Mouse (Mus musculus) stomach, postnatal 0 days (tissue): ENCODE measurements at regions not wholly inside any gene's neighbourhood (a gene's known extent, or its start where the extent isn't known, plus 50 kb on each side); places are given as distances from the start of the nearest gene placed in this dataset.

Experiments used
- ATAC-seq: fragments of 200-750 bp; cut with Nextera tagmentation; 2 replicates; pipeline ENCODE4 v1.8.0; 2017; ENCODE audit not compliant: low FRiP score, low TSS enrichment
- DNase-seq: peaks from one replicate; pipeline ENCODE4 v3.0.0-alpha.2; 2016; ENCODE audit warnings: low spot score
- H3K27ac ChIP-seq: fragments of 300-500 bp; sonication (generic); replicated peaks from 2 replicates; pipeline ENCODE4 v1.5.1; 2014; ENCODE audit warnings: mild to moderate bottlenecking, control low read depth
- H3K27me3 ChIP-seq: fragments of 300-500 bp; sonication (generic); 2 replicates; pipeline ENCODE4 v1.6.1; 2014; ENCODE audit warnings: low read length; ENCODE audit not compliant: control insufficient read depth, insufficient read depth
- H3K36me3 ChIP-seq: fragments of 300-500 bp; sonication (generic); 2 replicates; pipeline ENCODE4 v1.6.1; 2014; ENCODE audit warnings: low read length, mixed read lengths; ENCODE audit not compliant: control insufficient read depth, insufficient read depth
- H3K4me1 ChIP-seq: fragments of 300-500 bp; sonication (generic); replicated peaks from 2 replicates; pipeline ENCODE4 v1.6.1; 2014; ENCODE audit warnings: antibody characterized with exemption; ENCODE audit not compliant: control insufficient read depth, insufficient read depth
- H3K4me2 ChIP-seq: fragments of 300-500 bp; sonication (generic); replicated peaks from 2 replicates; pipeline ENCODE4 v1.6.1; 2014; ENCODE audit warnings: low read depth, mild to moderate bottlenecking, control low read depth, moderate library complexity
- H3K4me3 ChIP-seq: fragments of 300-500 bp; sonication (generic); 2 replicates; pipeline ENCODE4 v1.5.1; 2014; ENCODE audit warnings: low read depth, low read length, control low read depth
- H3K9ac ChIP-seq: fragments of 300-500 bp; sonication (generic); 2 replicates; pipeline ENCODE4 v1.6.1; 2014; ENCODE audit warnings: mild to moderate bottlenecking, low read length, control low read depth, mixed read lengths
- H3K9me3 ChIP-seq: fragments of 300-500 bp; sonication (generic); 2 replicates; pipeline ENCODE4 v1.6.1; 2016; ENCODE audit warnings: low read length; ENCODE audit not compliant: control insufficient read depth
- CTCF ChIP-seq: IDR thresholded peaks from 2 replicates; pipeline ENCODE4 v1.5.1; 2016; ENCODE audit warnings: antibody characterized with exemption, low read depth, mild to moderate bottlenecking, moderate library complexity
- EP300 ChIP-seq: optimal IDR thresholded peaks from 2 replicates; pipeline ENCODE3; 2016; ENCODE audit warnings: antibody characterized with exemption
- WGBS: fragments of 180-500 bp; shearing (Covaris S2); extraction: QIAGEN DNeasy Blood & Tissue Kit; methylation state at CpG from one replicate; pipeline ENCODE4 v1.1.7; 2014; 5-methylcytosine and 5-hydroxymethylcytosine counted together

GRCm38 (mm10) chr12:77168367-77168766 lies 69.6 kb upstream of the Fut8 start:
- no peak overlapping the region for H3K9ac ChIP-seq
- WGBS: 61% methylated on average over 1 of the region's 1 CpGs
- DNase-seq (no peak), ATAC-seq (no peak)
- no peak overlapping the region for H3K4me3 ChIP-seq
- no peaks in the 10 kb centered on the region for H3K4me1 ChIP-seq
- H3K27me3 ChIP-seq: no peaks in the 10 kb centered on the region
- H3K4me2 ChIP-seq: no peak overlapping the region
- no peaks in the 10 kb centered on the region for H3K9me3 ChIP-seq
- no peaks in the 10 kb centered on the region for H3K36me3 ChIP-seq
- no peak overlapping the region for H3K27ac ChIP-seq
- TF ChIP-seq CTCF (no peak), EP300 (no peak)

- Histone ChIP-seq H3K36me3 (no peaks in the 10 kb centered on the region), H3K27me3 (no peaks in the 10 kb centered on the region)
Measured at GRCm38 (mm10) chr12:77156698-77157097, 81.2 kb upstream of the Fut8 start.

GRCm38 (mm10) chr12:77155626-77156025 lies 82.3 kb upstream of the Fut8 start:
- Histone ChIP-seq H3K27me3 (no peaks in the 10 kb centered on the region), H3K27ac (no peak overlapping the region), H3K36me3 (no peaks in the 10 kb centered on the region), H3K9ac (no peak overlapping the region), H3K4me2 (no peak overlapping the region), H3K4me3 (no peak overlapping the region), H3K4me1 (no peaks in the 10 kb centered on the region), H3K9me3 (no peaks in the 10 kb centered on the region)
- WGBS: 62% methylated on average over 6 of the region's 6 CpGs
- TF ChIP-seq CTCF: no peak
- TF ChIP-seq EP300: no peak
- ATAC-seq: no peak
- no peak for DNase-seq

More at GRCm38 (mm10) chr12:77156698-77157097, 81.2 kb upstream of the Fut8 start:
- 32% methylated on average over 2 of the region's 2 CpGs for WGBS
- no peak overlapping the region for H3K27ac ChIP-seq
- no peaks in the 10 kb centered on the region for H3K9me3 ChIP-seq
- no peak overlapping the region for H3K4me2 ChIP-seq
- no peak for DNase-seq
- no peak overlapping the region for H3K9ac ChIP-seq
- TF ChIP-seq CTCF (no peak), EP300 (no peak)
- ATAC-seq: no peak
- no peak overlapping the region for H3K4me3 ChIP-seq
- no peaks in the 10 kb centered on the region for H3K4me1 ChIP-seq

- H3K9ac ChIP-seq: no peak overlapping the region
- H3K4me1 ChIP-seq: no peaks in the 10 kb centered on the region
- TF ChIP-seq EP300 (no peak), CTCF (no peak)
- no peak for DNase-seq
- no peak overlapping the region for H3K27ac ChIP-seq
- no peaks in the 10 kb centered on the region for H3K36me3 ChIP-seq
- ATAC-seq: no peak
- no peaks in the 10 kb centered on the region for H3K27me3 ChIP-seq
- H3K4me2 ChIP-seq: no peak overlapping the region
- H3K4me3 ChIP-seq: no peak overlapping the region
- 67% methylated on average over 2 of the region's 2 CpGs for WGBS
- H3K9me3 ChIP-seq: no peaks in the 10 kb centered on the region
Measured at GRCm38 (mm10) chr12:77151471-77151870, 86.5 kb upstream of the Fut8 start.

GRCm38 (mm10) chr12:77149835-77150234 lies 88.1 kb upstream of the Fut8 start:
- TF ChIP-seq EP300 (no peak), CTCF (no peak)
- H3K4me3 ChIP-seq: no peak overlapping the region
- H3K9ac ChIP-seq: no peak overlapping the region
- H3K9me3 ChIP-seq: no peaks in the 10 kb centered on the region
- H3K36me3 ChIP-seq: no peaks in the 10 kb centered on the region
- no peaks in the 10 kb centered on the region for H3K27me3 ChIP-seq
- no peaks in the 10 kb centered on the region for H3K4me1 ChIP-seq
- ATAC-seq: no peak
- H3K4me2 ChIP-seq: no peak overlapping the region
- no peak overlapping the region for H3K27ac ChIP-seq
- no peak for DNase-seq

GRCm38 (mm10) chr12:77148146-77148545 lies 89.8 kb upstream of the Fut8 start:
- H3K4me1 ChIP-seq: no peaks in the 10 kb centered on the region
- H3K9me3 ChIP-seq: no peaks in the 10 kb centered on the region
- H3K4me3 ChIP-seq: no peak overlapping the region
- no peak for ATAC-seq
- H3K27me3 ChIP-seq: no peaks in the 10 kb centered on the region
- H3K4me2 ChIP-seq: no peak overlapping the region
- no peak overlapping the region for H3K27ac ChIP-seq
- DNase-seq: no peak
- TF ChIP-seq EP300 (no peak), CTCF (no peak)
- H3K9ac ChIP-seq: no peak overlapping the region
- 91% methylated on average over 2 of the region's 2 CpGs for WGBS
- no peaks in the 10 kb centered on the region for H3K36me3 ChIP-seq
